Mouse (Mus musculus) spleen, postnatal 0 days (tissue): ENCODE results near the gene Gpsm1. TPM values are rescaled to one million over a fixed set of nuclear protein-coding genes. Genes with fewer than 3 reads are reported as not detected.

Experiments used
- polyA plus RNA-seq: library from polyadenylated mRNA; unstranded; fragments of >200 nt; fragmentation: Nextera tagmentation; extraction: Ambion mirVana; gene quantifications from 2 replicates; pipeline ENCODE4 v1.2.1, GENCODE M21; 2015

Gpsm1 gene
- polyA plus RNA-seq: 5.4 and 7.8 TPM in 2 replicates

GRCm38 (mm10) chr2:26315072-26315924 lies at the start of gene Gpsm1:
TSS of gene Gpsm1 (plus strand) at chr2:26315515.

DNA sequence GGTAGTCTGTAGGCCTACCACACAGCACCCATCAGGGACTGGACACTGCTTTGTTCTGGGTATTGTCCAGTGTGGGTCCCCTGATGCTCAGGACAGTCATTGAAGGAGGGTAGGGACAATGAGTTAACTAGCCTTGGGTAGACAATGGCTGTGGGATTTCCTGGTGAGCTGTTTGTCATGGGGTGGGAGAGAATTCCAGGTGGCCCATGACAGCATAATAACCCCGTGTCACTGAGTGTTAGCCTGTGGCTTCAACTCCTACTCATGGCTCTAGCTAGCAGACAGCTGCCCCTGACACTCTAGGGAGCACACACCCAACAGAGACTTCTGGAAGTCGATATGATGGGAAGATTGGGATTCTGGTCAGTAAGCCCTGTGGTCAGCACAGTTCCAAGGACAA lies 20.9 kb upstream of the Gpsm1 start, which contains the start of gene Ccdc187:
Gene Ccdc187 (minus strand): TSS at position 101 of the 400 bp plus-strand sequence.

GRCm38 (mm10) chr2:26351358-26352290 lies 36.3 kb downstream of the Gpsm1 start, which contains the start of gene Dnlz:
TSS of gene Dnlz (minus strand) at chr2:26352110.

DNA sequence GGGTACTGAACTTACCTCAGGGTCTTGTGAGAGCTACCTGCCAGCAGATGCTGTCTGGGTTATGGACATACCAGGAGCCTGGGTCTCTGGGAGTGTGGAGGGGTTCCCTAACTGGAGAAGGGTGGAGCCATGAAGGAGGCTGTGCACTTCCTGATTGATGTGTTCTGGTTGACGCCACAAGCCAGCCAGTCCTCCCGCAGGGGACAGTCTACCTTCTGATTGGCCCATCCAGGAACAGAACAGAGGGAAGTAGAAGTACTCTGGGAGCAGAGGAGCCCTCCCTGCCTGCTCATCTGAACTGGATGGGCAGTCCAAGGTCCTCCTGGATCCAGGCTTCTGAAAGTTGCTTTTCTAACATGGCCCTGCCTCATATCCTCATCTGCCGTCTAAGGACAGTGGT lies 45.5 kb downstream of the Gpsm1 start, which contains the start of gene Card9:
Gene Card9 (minus strand): TSS at position 147 of the 400 bp plus-strand sequence.

GRCm38 (mm10) chr2:26380131-26380771 lies 64.9 kb downstream of the Gpsm1 start, which contains the start of gene Snapc4:
TSS of gene Snapc4 (minus strand) at chr2:26380653.

DNA sequence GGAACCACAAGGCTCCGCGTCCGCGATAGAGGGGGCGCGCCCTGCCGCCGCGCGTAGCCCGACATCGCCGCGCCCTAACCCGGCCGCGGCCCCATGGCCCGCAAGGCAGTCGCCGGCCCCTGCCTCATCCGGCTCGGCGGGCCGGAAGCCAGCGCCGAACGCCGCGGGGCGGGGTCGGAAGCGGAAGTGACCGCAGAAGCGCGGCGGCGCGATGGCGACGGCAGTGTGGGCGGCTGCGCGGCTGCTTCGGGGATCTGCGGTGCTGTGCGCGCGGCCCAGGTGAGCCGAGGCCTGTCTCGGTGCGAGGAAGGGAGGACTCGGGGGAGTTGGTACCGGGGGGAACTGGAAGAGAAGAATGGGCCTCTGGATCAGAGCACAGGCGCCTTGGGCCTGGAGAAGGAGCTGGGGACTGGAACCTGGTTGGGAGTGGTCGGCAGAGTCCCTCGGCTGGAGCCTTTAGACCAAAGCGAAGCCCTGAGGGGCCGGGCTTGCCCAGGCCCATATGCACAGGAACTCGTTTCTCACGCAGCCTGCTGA lies 73.9 kb downstream of the Gpsm1 start, which contains the start of the genes Entr1 and Pmpca:
Gene Entr1 (minus strand): TSS at position 163 of the 537 bp plus-strand sequence.
Gene Pmpca (plus strand): TSS at position 186 of the 537 bp plus-strand sequence.

Other genes starting within 250 kb of the Gpsm1 start
- gene Nacc2, start 192.3 kb upstream of the Gpsm1 start, polyA plus RNA-seq: 2.8 and 3.0 TPM in 2 replicates
- gene Lhx3, start 107.2 kb upstream of the Gpsm1 start, polyA plus RNA-seq: not detected in 2 replicates
- gene Qsox2, start 78.0 kb upstream of the Gpsm1 start, polyA plus RNA-seq: 5.7 and 7.0 TPM in 2 replicates
- gene Ccdc187, start 21.0 kb upstream of the Gpsm1 start, polyA plus RNA-seq: 0.04 and 0.07 TPM in 2 replicates
- 8.7 and 10.4 TPM in 2 replicates for gene Dnlz, start 36.6 kb downstream of the Gpsm1 start, polyA plus RNA-seq
- gene Card9, start 45.4 kb downstream of the Gpsm1 start, polyA plus RNA-seq: 4.3 and 6.3 TPM in 2 replicates
- gene Snapc4, start 65.1 kb downstream of the Gpsm1 start, polyA plus RNA-seq: 11.6 and 12.7 TPM in 2 replicates
- gene Entr1, start 73.8 kb downstream of the Gpsm1 start, polyA plus RNA-seq: 46.8 and 53.6 TPM in 2 replicates
- gene Pmpca, start 73.8 kb downstream of the Gpsm1 start, polyA plus RNA-seq: 52.7 and 58.0 TPM in 2 replicates
- 7.2 and 7.6 TPM in 2 replicates for gene Inpp5e, start 93.7 kb downstream of the Gpsm1 start, polyA plus RNA-seq
- gene Sec16a, start 129.7 kb downstream of the Gpsm1 start, polyA plus RNA-seq: 5.8 and 7.5 TPM in 2 replicates
- gene Notch1, start 201.1 kb downstream of the Gpsm1 start, polyA plus RNA-seq: 5.6 and 8.1 TPM in 2 replicates